Mouse (Mus musculus): Measurements from ENCODE around the gene Ripor2.
"Not testable (repeated sequence)": the region's sequence is repeated elsewhere in the genome, so short reads cannot be mapped to it uniquely, and the experiment has no call there.

Gene Ripor2

GRCm38 (mm10) chr13:24715601-24716000 lies 133.6 kb downstream of the Ripor2 start:
- DNase-seq, result no peak

DNA sequence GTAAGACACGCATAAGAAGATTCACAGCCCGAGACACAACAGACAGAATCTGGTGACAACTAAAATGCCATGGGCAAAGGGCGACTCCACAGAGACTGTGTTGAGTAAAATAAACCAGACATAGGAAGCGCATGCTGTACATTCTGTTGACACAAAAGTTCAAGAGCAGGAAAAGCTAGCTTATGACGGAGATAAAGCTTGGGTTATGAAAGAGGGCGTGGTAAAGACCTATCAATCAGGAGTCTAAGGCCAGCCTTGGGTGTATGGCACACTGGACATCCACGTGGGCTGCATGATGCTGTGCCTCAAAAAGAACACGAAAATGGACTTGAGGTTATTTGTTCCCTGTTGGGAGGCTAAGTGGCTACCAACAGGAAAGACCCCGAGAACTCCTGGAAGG lies 134.5 kb downstream of the Ripor2 start:
- DNase-seq, result no peak

- no peak for DNase-seq
Measured at GRCm38 (mm10) chr13:24717677-24718076, 135.7 kb downstream of the Ripor2 start.

GRCm38 (mm10) chr13:24721502-24721901 lies 139.5 kb downstream of the Ripor2 start:
- DNase-seq, result no peak

DNA sequence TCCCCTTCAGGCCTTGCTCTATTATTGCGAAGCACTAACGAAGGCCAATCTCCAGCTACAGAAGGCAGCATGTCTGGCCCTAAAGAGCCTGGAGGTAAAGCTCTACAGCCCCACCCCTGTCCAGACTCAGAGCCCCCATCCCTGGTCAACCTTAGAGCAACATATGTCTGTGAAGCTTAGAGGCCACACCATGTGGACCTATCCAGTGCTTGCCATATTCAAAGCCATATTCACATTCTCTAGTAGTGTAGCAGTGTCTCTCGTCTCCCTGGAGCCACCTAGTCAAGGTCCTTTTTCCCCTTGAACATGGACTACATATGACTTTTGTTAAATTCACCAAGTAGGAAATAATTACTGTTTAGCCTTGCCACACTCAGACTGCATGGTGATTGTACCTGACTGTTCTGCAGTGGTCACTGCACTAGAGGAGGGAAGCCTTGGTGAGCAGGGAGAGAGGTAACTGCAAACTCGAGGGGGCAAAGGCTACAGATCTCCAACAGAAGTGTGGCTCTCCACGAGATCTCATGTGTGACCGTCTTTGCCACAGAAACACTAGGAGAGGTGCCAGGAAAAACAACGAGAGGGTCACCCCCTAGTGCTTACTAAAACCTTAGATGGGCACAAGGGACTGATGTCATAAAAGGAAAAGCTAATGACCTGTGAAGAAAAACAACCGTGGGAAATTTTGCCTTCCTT lies 141.9 kb downstream of the Ripor2 start:
- no peak for DNase-seq

- no peak for DNase-seq
Measured at GRCm38 (mm10) chr13:24724395-24724759, 142.4 kb downstream of the Ripor2 start.

- DNase-seq, result no peak
Measured at GRCm38 (mm10) chr13:24729128-24729527, 147.1 kb downstream of the Ripor2 start.

GRCm38 (mm10) chr13:24734502-24734901 lies 152.5 kb downstream of the Ripor2 start:
- DNase-seq, result no peak

- DNase-seq, result no peak
Measured at GRCm38 (mm10) chr13:24735608-24736131, 153.7 kb downstream of the Ripor2 start.

GRCm38 (mm10) chr13:24741028-24741427 lies 159.0 kb downstream of the Ripor2 start, which contains the start of gene Armh2:
Gene Armh2 (plus strand): TSS chr13:24741232.
- DNase-seq, result no peak

DNA sequence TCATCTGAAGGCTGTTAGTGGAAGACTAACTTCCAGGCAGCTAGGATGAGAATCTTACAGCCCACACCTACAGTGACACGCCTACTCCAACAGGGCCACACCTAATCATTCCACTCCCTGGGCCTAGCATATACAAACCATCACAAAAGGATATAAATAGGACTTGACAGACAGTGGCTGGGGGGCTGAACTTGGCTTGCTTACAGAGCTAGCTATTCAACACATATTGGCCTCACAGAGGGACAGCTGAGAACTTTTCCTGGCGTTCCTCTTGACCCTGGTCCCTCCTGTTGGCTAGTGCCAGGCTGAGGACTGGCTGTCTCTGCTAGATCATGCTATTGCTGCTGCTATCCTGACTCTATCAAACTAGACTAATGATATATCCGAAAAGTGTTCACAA lies 165.8 kb downstream of the Ripor2 start:
- DNase-seq, result no peak

GRCm38 (mm10) chr13:24750807-24751206 lies 168.8 kb downstream of the Ripor2 start:
- no peak for DNase-seq

DNA sequence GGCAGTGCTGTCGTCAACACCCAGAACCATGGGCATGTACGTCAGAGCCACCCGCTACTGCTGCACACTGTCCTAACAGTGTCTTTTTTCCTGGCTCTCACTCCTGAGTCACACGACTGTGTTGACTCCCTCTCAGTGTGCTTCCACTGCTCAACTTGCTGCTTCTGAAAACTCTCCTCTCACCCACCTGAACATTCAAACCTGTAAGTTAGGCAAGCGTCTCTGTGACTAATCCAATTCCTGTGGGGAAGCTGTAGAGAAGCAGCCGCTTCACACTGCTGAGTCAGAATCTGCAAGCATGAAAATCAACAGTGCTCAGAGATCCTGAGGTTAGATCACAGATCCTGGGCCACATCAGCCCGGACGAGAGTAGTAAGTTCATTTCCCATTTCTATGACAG lies 169.4 kb downstream of the Ripor2 start:
- no peak for DNase-seq

GRCm38 (mm10) chr13:24756756-24757155 lies 174.8 kb downstream of the Ripor2 start:
- no peak for DNase-seq

- DNase-seq, result no peak
Measured at GRCm38 (mm10) chr13:24757820-24758564, 176.0 kb downstream of the Ripor2 start.

GRCm38 (mm10) chr13:24759451-24759850 lies 177.5 kb downstream of the Ripor2 start:
- DNase-seq, result no peak

DNA sequence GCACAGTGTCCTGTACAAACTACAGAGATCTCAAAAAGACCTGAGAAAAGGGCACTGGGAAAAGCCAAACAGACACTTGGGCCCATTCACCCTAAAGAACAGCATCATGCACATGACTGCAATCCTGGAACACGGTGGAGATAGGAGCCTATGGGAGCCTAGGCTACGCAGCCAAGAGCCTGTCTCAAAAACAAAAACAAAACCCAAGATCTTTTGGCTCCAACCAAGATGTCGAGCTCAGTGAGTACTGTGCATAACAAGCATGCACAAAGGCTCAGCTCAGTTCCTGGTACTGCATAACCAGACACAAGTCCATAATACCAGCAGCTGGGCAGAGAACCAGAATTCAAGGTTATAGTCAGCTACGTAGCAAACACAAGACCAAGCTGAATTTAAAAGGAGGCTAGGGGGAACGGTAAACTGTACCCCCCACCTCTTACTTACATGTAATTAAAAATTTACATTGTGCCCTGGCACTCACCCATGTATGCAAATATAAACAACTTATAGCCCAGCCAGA lies 178.4 kb downstream of the Ripor2 start:
- no peak for DNase-seq

GRCm38 (mm10) chr13:24761083-24761402 lies 179.1 kb downstream of the Ripor2 start:
- no peak for DNase-seq

- peak; percentile 81 for DNase-seq
Measured at GRCm38 (mm10) chr13:24761403-24762227, 179.6 kb downstream of the Ripor2 start, which contains the start of gene Gmnn. Gene Gmnn (minus strand): TSS chr13:24761923.

GRCm38 (mm10) chr13:24762254-24762653 lies 180.3 kb downstream of the Ripor2 start:
- DNase-seq, result no peak

DNA sequence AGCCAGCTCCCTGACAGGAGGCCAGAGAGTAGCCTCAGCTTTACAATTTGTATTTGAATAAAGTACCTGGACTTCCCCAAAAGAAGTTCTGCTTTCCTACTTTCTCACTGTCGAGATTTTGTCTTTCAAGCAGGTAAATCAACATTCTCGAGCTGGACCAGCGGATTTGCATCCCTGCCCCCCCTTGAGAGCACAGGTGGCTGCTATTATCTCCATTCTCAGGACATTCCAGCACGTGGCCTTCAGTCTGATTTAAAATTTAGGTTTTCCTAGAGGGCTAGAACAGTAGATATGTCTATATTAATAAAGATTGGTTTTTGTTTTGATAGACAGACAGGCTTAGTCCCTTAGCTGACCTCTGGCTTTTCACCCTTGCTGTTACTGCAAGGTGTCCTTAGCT lies 185.8 kb downstream of the Ripor2 start:
- DNase-seq, result not testable (repeated sequence)

DNA sequence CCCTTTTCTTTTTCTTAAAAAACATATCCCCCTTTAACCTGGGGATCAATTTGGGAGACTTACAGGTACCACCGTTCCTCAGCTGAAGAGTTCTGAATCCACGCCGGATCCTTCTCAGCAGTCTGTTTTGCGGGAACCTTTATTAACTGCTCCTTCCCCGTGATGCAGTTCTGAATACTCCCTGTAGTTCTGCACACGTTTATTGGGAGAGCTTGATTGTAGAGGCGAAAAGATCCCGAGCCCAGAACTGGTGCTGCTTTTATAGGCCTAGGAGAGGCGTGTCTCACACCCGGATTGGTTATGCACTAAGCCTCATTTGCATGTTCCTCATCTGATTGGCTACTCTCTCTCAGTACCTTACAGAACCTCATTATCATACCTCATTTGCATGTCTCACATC lies 189.5 kb downstream of the Ripor2 start:
- DNase-seq, result not testable (repeated sequence)
